Mouse (Mus musculus): Measurements from ENCODE around the gene Slc25a5.
"Not testable (repeated sequence)": the region's sequence is repeated elsewhere in the genome, so short reads cannot be mapped to it uniquely, and the experiment has no call there.

GRCm38 (mm10) chrX:36796734-36797133 lies 1.3 kb downstream of the Slc25a5 start:
- TF ChIP-seq CTCF, EP300 (IDR thresholded peaks at IDR 0.05; ENCODE audit: low read depth): not testable (repeated sequence)
